In genomic region chr13:93498211-93499166, GRCm38 (mm10) we compare ENCODE assay signal across 8 mouse cellular contexts. TPM values are rescaled to one million over a fixed set of nuclear protein-coding genes. Genes with fewer than 3 reads are reported as not detected.
DNase-seq lines count a peak whose midpoint lies in the region; ATAC-seq and TF ChIP-seq lines count a peak whose summit lies in the region.

No protein-coding gene starts in this region.

- H3K4me1 ChIP-seq in E14TG2a.4 (replicated peaks; ENCODE audit: low read depth, low read length), result peaks cover 33% of the 10 kb centered on the region
- H3K4me1 ChIP-seq in forebrain, embryonic 10.5 days, result peaks cover 31% of the 10 kb centered on the region
- peaks cover 16% of the 10 kb centered on the region for H3K4me1 ChIP-seq in heart, embryonic 15.5 days (replicated peaks)
- H3K4me1 ChIP-seq in lung, embryonic 14.5 days (ENCODE audit: insufficient read depth), result no peaks in the 10 kb centered on the region; the same call in 1 of the 2 replicates
- H3K4me1 ChIP-seq in neural tube, embryonic 15.5 days, result peaks cover 39% of the 10 kb centered on the region

- no peak for TF ChIP-seq CTCF in E14TG2a.4 (conservative IDR thresholded peaks at IDR 0.05; ENCODE audit: low read length)
- TF ChIP-seq CTCF in lung, embryonic 14.5 days (IDR thresholded peaks at IDR 0.05; ENCODE audit: low read depth), result no peak

- under 1% methylated on average over 94 of the region's 94 CpGs for WGBS in forebrain, embryonic 10.5 days
- WGBS in heart, embryonic 15.5 days, result under 1% methylated on average over 94 of the region's 94 CpGs
- WGBS in lung, embryonic 14.5 days, result under 1% methylated on average over 94 of the region's 94 CpGs
- under 1% methylated on average over 93 of the region's 94 CpGs for WGBS in neural tube, embryonic 15.5 days

- H3K27me3 ChIP-seq in E14TG2a.4 (ENCODE audit: insufficient read depth, low read length), result peaks cover 9% of the 10 kb centered on the region; the same call in 1 of the 2 replicates
- no peaks in the 10 kb centered on the region for H3K27me3 ChIP-seq in forebrain, embryonic 10.5 days (ENCODE audit: poor library complexity, severe bottlenecking)
- no peaks in the 10 kb centered on the region for H3K27me3 ChIP-seq in heart, embryonic 15.5 days
- no peaks in the 10 kb centered on the region for H3K27me3 ChIP-seq in lung, embryonic 14.5 days (ENCODE audit: insufficient read depth, low read length)
- no peaks in the 10 kb centered on the region for H3K27me3 ChIP-seq in neural tube, embryonic 15.5 days (replicated peaks)

- peak overlapping the region; percentile 97 for H3K9ac ChIP-seq in heart, embryonic 15.5 days
- peak overlapping the region; percentile 89 for H3K9ac ChIP-seq in lung, embryonic 14.5 days
- peak overlapping the region; percentile 92 for H3K9ac ChIP-seq in neural tube, embryonic 15.5 days (replicated peaks)

- peak; percentile 49 for DNase-seq in c-Kit-negative CD71-positive TER-119-positive erythroid progenitor cells, embryonic 14.5 days (ENCODE audit: low read depth, low spot score)
- peak; percentile 59 for DNase-seq in forebrain, embryonic 10.5 days (ENCODE audit: extremely low spot score, low spot score)
- DNase-seq in kidney, postnatal 14 days, result peak; percentile 38
- DNase-seq in lung, embryonic 14.5 days, result peak; percentile 68
- peak; percentile 73 for DNase-seq in testis, postnatal 14 days (ENCODE audit: low spot score)

- H3K4me2 ChIP-seq in heart, embryonic 15.5 days, result peak overlapping the region; percentile 75
- H3K4me2 ChIP-seq in lung, embryonic 14.5 days, result peak overlapping the region; percentile 94
- peak overlapping the region; percentile 86 for H3K4me2 ChIP-seq in neural tube, embryonic 15.5 days

- H3K27ac ChIP-seq in forebrain, embryonic 10.5 days, result peak overlapping the region; percentile 95
- peak overlapping the region; percentile 98 for H3K27ac ChIP-seq in heart, embryonic 15.5 days
- peak overlapping the region; percentile 95 for H3K27ac ChIP-seq in lung, embryonic 14.5 days (ENCODE audit: low read depth)
- peak overlapping the region; percentile 96 for H3K27ac ChIP-seq in neural tube, embryonic 15.5 days (replicated peaks)

- peaks cover under 1% of the 10 kb centered on the region; the same call in 1 of the 2 replicates for H3K9me3 ChIP-seq in E14TG2a.4 (ENCODE audit: low read length)
- no peaks in the 10 kb centered on the region for H3K9me3 ChIP-seq in forebrain, embryonic 10.5 days
- no peaks in the 10 kb centered on the region for H3K9me3 ChIP-seq in heart, embryonic 15.5 days (replicated peaks)
- H3K9me3 ChIP-seq in lung, embryonic 14.5 days (ENCODE audit: low read depth, low read length), result no peaks in the 10 kb centered on the region
- no peaks in the 10 kb centered on the region for H3K9me3 ChIP-seq in neural tube, embryonic 15.5 days (replicated peaks)

- peak overlapping the region; percentile 89 for H3K4me3 ChIP-seq in E14TG2a.4 (replicated peaks; ENCODE audit: low read length)
- peak overlapping the region; percentile 91 for H3K4me3 ChIP-seq in forebrain, embryonic 10.5 days
- H3K4me3 ChIP-seq in heart, embryonic 15.5 days, result peak overlapping the region; percentile 93
- peak overlapping the region; percentile 96 for H3K4me3 ChIP-seq in lung, embryonic 14.5 days (ENCODE audit: low read depth, low read length)
- H3K4me3 ChIP-seq in neural tube, embryonic 15.5 days (replicated peaks), result peak overlapping the region; percentile 98

- ATAC-seq in heart, embryonic 15.5 days (replicated peaks; ENCODE audit: insufficient number of reproducible peaks, insufficient read depth, low FRiP score, low read depth), result peak; percentile 37
- peak; percentile 57 for ATAC-seq in lung, embryonic 14.5 days (ENCODE audit: insufficient read depth)
- peak; percentile 36 for ATAC-seq in neural tube, embryonic 15.5 days (ENCODE audit: low FRiP score)

- H3K36me3 ChIP-seq in E14TG2a.4 (ENCODE audit: insufficient read depth, low read length), result peaks cover 24% of the 10 kb centered on the region
- H3K36me3 ChIP-seq in forebrain, embryonic 10.5 days (replicated peaks), result peaks cover 15% of the 10 kb centered on the region
- H3K36me3 ChIP-seq in heart, embryonic 15.5 days, result peaks cover 5% of the 10 kb centered on the region
- H3K36me3 ChIP-seq in lung, embryonic 14.5 days (ENCODE audit: insufficient read depth), result 0 out of 2 replicates have a peak, but pooled peaks cover 1% of the 10 kb centered on the region
- H3K36me3 ChIP-seq in neural tube, embryonic 15.5 days, result peaks cover 3% of the 10 kb centered on the region; the same call in 1 of the 2 replicates

RNA-seq across cellular contexts. Expression of gene Jmy, which starts 1.1 kb away (rescaled TPM):
- 2.3 and 2.9 TPM in 2 replicates for polyA plus RNA-seq in forebrain, embryonic 10.5 days (2016; fragmentation: Nextera tagmentation; extraction: Ambion mirVana)
- 5.9 and 6.9 TPM in 2 replicates for polyA plus RNA-seq in heart, embryonic 15.5 days (2015; fragmentation: Nextera tagmentation; extraction: Ambion mirVana)
- 6.6 and 7.9 TPM in 2 replicates for polyA plus RNA-seq in lung, embryonic 14.5 days (2014; fragmentation: Nextera tagmentation; extraction: Ambion mirVana)
- 6.6 and 7.6 TPM in 2 replicates for polyA plus RNA-seq in neural tube, embryonic 15.5 days (2015; fragmentation: Nextera tagmentation; extraction: Ambion mirVana)

Comparison
In these comparisons a context has a peak if more than half of its experiments do, and no peak if none do; other contexts are left out.
1. Peak in every context shown above with its lines: DNase-seq, ATAC-seq, H3K4me3 ChIP-seq and H3K27ac ChIP-seq.